In genomic region chr3:10092914-10093313, GRCm38 (mm10) we compare ENCODE assay signal across 17 mouse cellular contexts. TPM values are rescaled to one million over a fixed set of nuclear protein-coding genes. Genes with fewer than 3 reads are reported as not detected.
DNase-seq lines count a peak whose midpoint lies in the region; ATAC-seq and TF ChIP-seq lines count a peak whose summit lies in the region.
"Had no signal": no experiment of that assay in that cellular context is flagged by ENCODE, and none has a peak within 500 bp of the region (broad histone marks: within the 10 kb centered on the region; RNA-seq: fewer than 3 reads in every experiment).

No protein-coding gene starts in this region.

- no peaks in the 10 kb centered on the region for H3K27me3 ChIP-seq in embryonic facial prominence, embryonic 13.5 days
- H3K27me3 ChIP-seq in embryonic facial prominence, embryonic 10.5 days (replicated peaks; ENCODE audit: low read depth, poor library complexity, severe bottlenecking): 0 out of 2 replicates have a peak, but pooled peaks cover 4% of the 10 kb centered on the region
- no peaks in the 10 kb centered on the region for H3K27me3 ChIP-seq in heart, embryonic 16.5 days (ENCODE audit: control insufficient read depth, insufficient read depth, low read length)
- H3K27me3 ChIP-seq in lung, embryonic 14.5 days (ENCODE audit: insufficient read depth, low read length): no peaks in the 10 kb centered on the region
- H3K27me3 ChIP-seq in lung, postnatal 0 days (replicated peaks; ENCODE audit: insufficient read depth, low read length): no peaks in the 10 kb centered on the region
- no peaks in the 10 kb centered on the region; the same call in 1 of the 2 replicates for H3K27me3 ChIP-seq in stomach, embryonic 15.5 days (replicated peaks)
- H3K27me3 ChIP-seq: forebrain, embryonic 12.5 days; hindbrain, embryonic 13.5 days; limb, embryonic 12.5 days; megakaryocyte, embryonic 14.5 days; neural tube, embryonic 12.5 days had no signal

- no peak overlapping the region for H3K27ac ChIP-seq in embryonic facial prominence, embryonic 13.5 days
- no peak overlapping the region for H3K27ac ChIP-seq in embryonic facial prominence, embryonic 10.5 days (replicated peaks)
- peak overlapping the region; percentile 63 for H3K27ac ChIP-seq in heart, embryonic 16.5 days (ENCODE audit: low read length)
- H3K27ac ChIP-seq in lung, embryonic 14.5 days (ENCODE audit: low read depth): no peak overlapping the region
- H3K27ac ChIP-seq in lung, postnatal 0 days (ENCODE audit: low read length): no peak overlapping the region
- no peak overlapping the region for H3K27ac ChIP-seq in stomach, embryonic 15.5 days
- H3K27ac ChIP-seq: forebrain, embryonic 12.5 days; hindbrain, embryonic 13.5 days; limb, embryonic 12.5 days; liver, embryonic 13.5 days; neural tube, embryonic 12.5 days had no signal

- H3K9me3 ChIP-seq in embryonic facial prominence, embryonic 13.5 days: no peaks in the 10 kb centered on the region
- no peaks in the 10 kb centered on the region for H3K9me3 ChIP-seq in embryonic facial prominence, embryonic 10.5 days
- no peaks in the 10 kb centered on the region for H3K9me3 ChIP-seq in heart, embryonic 16.5 days (replicated peaks; ENCODE audit: control insufficient read depth, low read length)
- H3K9me3 ChIP-seq in lung, embryonic 14.5 days (ENCODE audit: low read depth, low read length): no peaks in the 10 kb centered on the region
- no peaks in the 10 kb centered on the region for H3K9me3 ChIP-seq in lung, postnatal 0 days (ENCODE audit: low read length)
- no peaks in the 10 kb centered on the region for H3K9me3 ChIP-seq in stomach, embryonic 15.5 days
- H3K9me3 ChIP-seq: forebrain, embryonic 12.5 days; hindbrain, embryonic 13.5 days; limb, embryonic 12.5 days; liver, embryonic 13.5 days; megakaryocyte, embryonic 14.5 days; neural tube, embryonic 12.5 days had no signal

- no peak for TF ChIP-seq EP300 in lung, postnatal 0 days (IDR thresholded peaks at IDR 0.05)

- intact Hi-C loops in heart, postnatal 10 days (cut with DNase I): no loop called here

- peak overlapping the region; percentile 26 for H3K4me2 ChIP-seq in embryonic facial prominence, embryonic 13.5 days
- H3K4me2 ChIP-seq in heart, embryonic 16.5 days (ENCODE audit: low read depth, low read length): no peak overlapping the region
- no peak overlapping the region for H3K4me2 ChIP-seq in lung, embryonic 14.5 days
- no peak overlapping the region for H3K4me2 ChIP-seq in lung, postnatal 0 days (replicated peaks; ENCODE audit: low read depth, low read length)
- H3K4me2 ChIP-seq in stomach, embryonic 15.5 days: peak overlapping the region; percentile 37; the same call in 1 of the 2 replicates
- H3K4me2 ChIP-seq: forebrain, embryonic 12.5 days; hindbrain, embryonic 13.5 days; limb, embryonic 12.5 days; liver, embryonic 13.5 days; neural tube, embryonic 12.5 days had no signal

- TF ChIP-seq CTCF in lung, embryonic 14.5 days (IDR thresholded peaks at IDR 0.05; ENCODE audit: low read depth): no peak
- TF ChIP-seq CTCF in lung, postnatal 0 days (IDR thresholded peaks at IDR 0.05): no peak

- no peak for DNase-seq in embryonic facial prominence, embryonic 10.5 days (ENCODE audit: low spot score)
- DNase-seq in heart, postnatal 10 days: no peak
- DNase-seq in lung, embryonic 14.5 days: no peak
- no peak for DNase-seq in lung, postnatal 0 days (ENCODE audit: low spot score)
- DNase-seq in urinary bladder, adult 18-20 months (ENCODE audit: low spot score in 2 of 2): no peak
- DNase-seq: cerebellum, adult 9-11 months; liver, embryonic 13.5 days; thymus, postnatal 36 days had no signal

- H3K9ac ChIP-seq in embryonic facial prominence, embryonic 13.5 days: no peak overlapping the region
- H3K9ac ChIP-seq in heart, embryonic 16.5 days (ENCODE audit: low read length): no peak overlapping the region
- H3K9ac ChIP-seq in lung, embryonic 14.5 days: no peak overlapping the region
- no peak overlapping the region for H3K9ac ChIP-seq in lung, postnatal 0 days (replicated peaks; ENCODE audit: low read depth)
- H3K9ac ChIP-seq in stomach, embryonic 15.5 days: no peak overlapping the region
- H3K9ac ChIP-seq: forebrain, embryonic 12.5 days; hindbrain, embryonic 13.5 days; limb, embryonic 12.5 days; liver, embryonic 13.5 days; neural tube, embryonic 12.5 days had no signal

- ATAC-seq in embryonic facial prominence, embryonic 13.5 days (ENCODE audit: insufficient number of reproducible peaks, insufficient read depth, low FRiP score, low TSS enrichment, low read depth): no peak
- ATAC-seq in heart, embryonic 16.5 days (replicated peaks; ENCODE audit: extremely low read depth, insufficient read depth, low FRiP score): no peak
- ATAC-seq in lung, embryonic 14.5 days (ENCODE audit: insufficient read depth): peak; percentile 17; the same call in 1 of the 2 replicates
- ATAC-seq in lung, postnatal 0 days: no peak
- peak; percentile 18; the same call in 1 of the 2 replicates for ATAC-seq in stomach, embryonic 15.5 days (ENCODE audit: insufficient read depth, low FRiP score, low read depth)
- ATAC-seq: CD4-positive, CD25-positive, alpha-beta regulatory T cell, adult 4 months had no signal

- no peak overlapping the region for H3K4me3 ChIP-seq in embryonic facial prominence, embryonic 13.5 days
- no peak overlapping the region for H3K4me3 ChIP-seq in embryonic facial prominence, embryonic 10.5 days
- no peak overlapping the region for H3K4me3 ChIP-seq in heart, embryonic 16.5 days (ENCODE audit: low read length)
- H3K4me3 ChIP-seq in lung, embryonic 14.5 days (ENCODE audit: low read depth, low read length): no peak overlapping the region
- no peak overlapping the region for H3K4me3 ChIP-seq in lung, postnatal 0 days (ENCODE audit: low read depth, low read length)
- H3K4me3 ChIP-seq in stomach, embryonic 15.5 days (replicated peaks): no peak overlapping the region
- H3K4me3 ChIP-seq: forebrain, embryonic 12.5 days; hindbrain, embryonic 13.5 days; limb, embryonic 12.5 days; liver, embryonic 13.5 days; neural tube, embryonic 12.5 days had no signal

- no peaks in the 10 kb centered on the region for H3K36me3 ChIP-seq in embryonic facial prominence, embryonic 13.5 days
- no peaks in the 10 kb centered on the region for H3K36me3 ChIP-seq in embryonic facial prominence, embryonic 10.5 days (replicated peaks)
- H3K36me3 ChIP-seq in heart, embryonic 16.5 days (ENCODE audit: control insufficient read depth, insufficient read depth): no peaks in the 10 kb centered on the region
- H3K36me3 ChIP-seq in lung, embryonic 14.5 days (ENCODE audit: insufficient read depth): no peaks in the 10 kb centered on the region
- no peaks in the 10 kb centered on the region for H3K36me3 ChIP-seq in lung, postnatal 0 days (ENCODE audit: insufficient read depth, low read length)
- no peaks in the 10 kb centered on the region for H3K36me3 ChIP-seq in stomach, embryonic 15.5 days
- H3K36me3 ChIP-seq: forebrain, embryonic 12.5 days; hindbrain, embryonic 13.5 days; limb, embryonic 12.5 days; liver, embryonic 13.5 days; neural tube, embryonic 12.5 days had no signal

- peaks cover 12% of the 10 kb centered on the region for H3K4me1 ChIP-seq in embryonic facial prominence, embryonic 13.5 days
- peaks cover 5% of the 10 kb centered on the region for H3K4me1 ChIP-seq in embryonic facial prominence, embryonic 10.5 days
- peaks cover 5% of the 10 kb centered on the region; the same call in 1 of the 2 replicates for H3K4me1 ChIP-seq in heart, embryonic 16.5 days (ENCODE audit: control insufficient read depth, insufficient read depth, low read length)
- no peaks in the 10 kb centered on the region for H3K4me1 ChIP-seq in lung, embryonic 14.5 days (ENCODE audit: insufficient read depth)
- no peaks in the 10 kb centered on the region; the same call in 1 of the 2 replicates for H3K4me1 ChIP-seq in lung, postnatal 0 days (ENCODE audit: insufficient read depth, low read depth, low read length)
- H3K4me1 ChIP-seq in stomach, embryonic 15.5 days: peaks cover 3% of the 10 kb centered on the region; the same call in 1 of the 2 replicates
- H3K4me1 ChIP-seq: forebrain, embryonic 12.5 days; hindbrain, embryonic 13.5 days; neural tube, embryonic 12.5 days had no signal

- WGBS in embryonic facial prominence, embryonic 13.5 days: 71% methylated on average over 6 of the region's 6 CpGs
- WGBS in embryonic facial prominence, embryonic 10.5 days: 82% methylated on average over 6 of the region's 6 CpGs
- WGBS in heart, embryonic 16.5 days: 56% methylated on average over 6 of the region's 6 CpGs
- whole genome bisulfite sequencing in lung, embryonic 14.5 days: 9% methylated on average over 6 of the region's 6 CpGs
- 24% methylated on average over 6 of the region's 6 CpGs for WGBS in lung, postnatal 0 days
- 22% methylated on average over 6 of the region's 6 CpGs for WGBS in stomach, embryonic 15.5 days

RNA-seq across cellular contexts. Expression of gene Gm9833, which starts 5.0 kb away (rescaled TPM):
- 2.3 and 4.3 TPM in 2 replicates for polyA plus RNA-seq in embryonic facial prominence, embryonic 13.5 days (2015; fragmentation: Nextera tagmentation; extraction: Ambion mirVana)
- polyA plus RNA-seq in embryonic facial prominence, embryonic 10.5 days (2016; fragmentation: Nextera tagmentation; extraction: Ambion mirVana): 5.0 and 5.6 TPM in 2 replicates
- 2.5 and 3.5 TPM in 2 replicates for polyA plus RNA-seq in heart, embryonic 16.5 days (2015; fragmentation: Nextera tagmentation; extraction: Ambion mirVana)
- 1 to 10 TPM; 3.3 to 3.6 TPM for total RNA-seq in heart, postnatal 10 days (2021)
- polyA plus RNA-seq in lung, embryonic 14.5 days (2014; fragmentation: Nextera tagmentation; extraction: Ambion mirVana): 4.4 and 4.6 TPM in 2 replicates
- polyA plus RNA-seq in lung, postnatal 0 days (2015; fragmentation: Nextera tagmentation; extraction: Ambion mirVana): 0.93 and 0.95 TPM in 2 replicates
- 2.4 and 3.8 TPM in 2 replicates for polyA plus RNA-seq in stomach, embryonic 15.5 days (2015; fragmentation: Nextera tagmentation; extraction: Ambion mirVana)

Comparison
In these comparisons a context has a peak if more than half of its experiments do, and no peak if none do; other contexts are left out.
1. ATAC-seq: peak in lung, embryonic 14.5 days (single experiment) and stomach, embryonic 15.5 days (single experiment); none in embryonic facial prominence, embryonic 13.5 days (single experiment), heart, embryonic 16.5 days (single experiment) and lung, postnatal 0 days (single experiment).
2. H3K4me2 ChIP-seq: peak in embryonic facial prominence, embryonic 13.5 days (single experiment) and stomach, embryonic 15.5 days (single experiment); none in heart, embryonic 16.5 days (single experiment), lung, embryonic 14.5 days (single experiment) and lung, postnatal 0 days (single experiment).